Mouse (Mus musculus) lung, postnatal 0 days (tissue): ENCODE results near the gene Neurl2. TPM values are rescaled to one million over a fixed set of nuclear protein-coding genes. Genes with fewer than 3 reads are reported as not detected.

Experiments used
- ATAC-seq: fragments of 200-750 bp; cut with Nextera tagmentation; 2 replicates; pipeline ENCODE4 v1.8.0; 2017; ENCODE audit warnings: moderate library complexity
- DNase-seq: peaks from one replicate; pipeline ENCODE4 v3.0.0-alpha.2; 2016; ENCODE audit warnings: low spot score
- H3K27ac ChIP-seq: fragments of 300-500 bp; sonication (generic); 2 replicates; pipeline ENCODE4 v1.5.1; 2014; ENCODE audit warnings: antibody characterized with exemption, mild to moderate bottlenecking, low read length, mixed read lengths
- H3K27me3 ChIP-seq: fragments of 300-500 bp; sonication (generic); replicated peaks from 2 replicates; pipeline ENCODE4 v1.6.1; 2014; ENCODE audit warnings: low read length, mixed read lengths; ENCODE audit not compliant: insufficient read depth
- H3K36me3 ChIP-seq: fragments of 300-500 bp; sonication (generic); 2 replicates; pipeline ENCODE4 v1.6.1; 2014; ENCODE audit warnings: low read length, mixed read lengths; ENCODE audit not compliant: insufficient read depth
- H3K4me1 ChIP-seq: fragments of 300-500 bp; sonication (generic); 2 replicates; pipeline ENCODE4 v1.6.1; 2014; ENCODE audit warnings: antibody characterized with exemption, low read depth, low read length, mixed read lengths; ENCODE audit not compliant: insufficient read depth
- H3K4me2 ChIP-seq: fragments of 300-500 bp; sonication (generic); replicated peaks from 2 replicates; pipeline ENCODE4 v1.6.1; 2014; ENCODE audit warnings: low read depth, mild to moderate bottlenecking, low read length, moderate library complexity, mixed read lengths
- H3K4me3 ChIP-seq: fragments of 300-500 bp; sonication (generic); 2 replicates; pipeline ENCODE4 v1.5.1; 2014; ENCODE audit warnings: low read depth, low read length
- H3K9ac ChIP-seq: fragments of 300-500 bp; sonication (generic); replicated peaks from 2 replicates; pipeline ENCODE4 v1.6.1; 2014; ENCODE audit warnings: low read depth, mild to moderate bottlenecking
- H3K9me3 ChIP-seq: fragments of 300-500 bp; sonication (generic); 2 replicates; pipeline ENCODE4 v1.6.1; 2016; ENCODE audit warnings: low read length, mixed read lengths
- CTCF ChIP-seq: IDR thresholded peaks from 2 replicates; pipeline ENCODE4 v1.5.1; 2016; ENCODE audit warnings: antibody characterized with exemption, mild to moderate bottlenecking
- EP300 ChIP-seq: IDR thresholded peaks from 2 replicates; pipeline ENCODE4 v1.6.1; 2016; ENCODE audit warnings: antibody characterized with exemption, mild to moderate bottlenecking, control low read depth
- WGBS: fragments of 180-500 bp; shearing (Covaris S2); extraction: QIAGEN DNeasy Blood & Tissue Kit; methylation state at CpG from one replicate; pipeline ENCODE4 v1.1.7; 2014; 5-methylcytosine and 5-hydroxymethylcytosine counted together
- polyA plus RNA-seq: library from polyadenylated mRNA; unstranded; fragments of >200 nt; fragmentation: Nextera tagmentation; extraction: Ambion mirVana; gene quantifications from 2 replicates; pipeline ENCODE4 v1.2.1, GENCODE M21; 2015

The Neurl2 gene
- polyA plus RNA-seq, 1 experiment from 2014 or later = 5.4 TPM

- H3K27ac ChIP-seq = no peak overlapping the region
- H3K36me3 ChIP-seq = peaks cover 24% of the 10 kb centered on the region; the same call in 1 of the 2 replicates
Measured at GRCm38 (mm10) chr2:164792400-164793190, 40.7 kb downstream of the Neurl2 start.

DNA sequence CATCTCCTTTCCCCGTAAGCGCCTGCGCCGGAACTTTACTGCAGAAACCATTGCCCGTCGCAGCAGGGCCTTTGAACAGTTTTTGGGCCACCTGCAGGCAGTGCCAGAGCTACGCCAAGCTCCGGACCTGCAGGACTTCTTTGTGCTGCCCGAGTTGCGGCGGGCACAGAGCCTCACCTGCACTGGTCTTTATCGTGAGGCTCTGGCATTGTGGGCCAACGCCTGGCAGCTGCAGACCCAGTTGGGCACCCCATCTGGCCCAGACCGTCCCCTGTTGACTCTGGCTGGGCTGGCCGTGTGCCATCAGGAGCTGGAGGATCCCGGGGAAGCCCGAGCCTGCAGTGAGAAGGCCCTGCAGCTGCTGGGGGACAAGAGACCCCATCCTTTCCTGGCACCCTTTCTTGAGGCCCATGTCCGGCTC is 41.4 kb downstream of the Neurl2 start:
- H3K36me3 ChIP-seq = peaks cover 24% of the 10 kb centered on the region; the same call in 1 of the 2 replicates

More at GRCm38 (mm10) chr2:164792400-164793190, 40.7 kb downstream of the Neurl2 start:
- Histone ChIP-seq H3K9ac (no peak overlapping the region), H3K4me3 (no peak overlapping the region), H3K4me1 (no peaks in the 10 kb centered on the region), H3K27me3 (no peaks in the 10 kb centered on the region), H3K4me2 (no peak overlapping the region), H3K9me3 (no peaks in the 10 kb centered on the region)
- no peak for TF ChIP-seq EP300
- TF ChIP-seq CTCF = no peak
- ATAC-seq (no peak), DNase-seq (no peak)
- WGBS = 89% methylated on average over 12 of the region's 12 CpGs

DNA sequence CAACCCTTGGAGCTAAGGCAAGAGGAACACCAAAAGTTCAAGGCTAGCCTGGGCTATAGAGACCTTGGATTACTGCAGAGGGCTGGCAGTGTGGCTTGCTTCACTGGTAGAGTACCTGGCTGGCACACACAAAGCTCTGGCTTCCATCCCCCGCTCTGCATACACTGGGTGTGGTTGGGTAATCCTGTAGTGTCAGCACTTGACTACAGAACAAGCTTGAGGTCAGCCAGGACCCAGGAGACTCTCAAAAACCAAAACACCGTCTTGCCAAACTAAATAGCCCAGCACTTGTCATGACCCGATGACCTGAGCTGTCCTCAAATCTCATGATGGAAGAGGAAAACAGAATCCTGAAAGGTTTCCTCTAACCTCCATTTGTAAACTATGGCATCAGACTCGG is 42.8 kb downstream of the Neurl2 start:
- H3K36me3 ChIP-seq = peaks cover 21% of the 10 kb centered on the region; the same call in 1 of the 2 replicates
- H3K4me1 ChIP-seq = 0 out of 2 replicates have a peak, but pooled peaks cover 8% of the 10 kb centered on the region
- no peak overlapping the region for H3K4me3 ChIP-seq
- H3K4me2 ChIP-seq = no peak overlapping the region
- WGBS = 41% methylated on average over 4 of the region's 4 CpGs
- H3K9me3 ChIP-seq = no peaks in the 10 kb centered on the region
- TF ChIP-seq EP300 (0 out of 2 replicates have a peak, but pooled peaks have one; percentile 35), CTCF (no peak)
- ATAC-seq (peak; percentile 46), DNase-seq (peak; percentile 88)
- no peaks in the 10 kb centered on the region for H3K27me3 ChIP-seq
- H3K27ac ChIP-seq = 0 out of 2 replicates have a peak overlapping the region, but pooled peaks have one; percentile 38
- no peak overlapping the region for H3K9ac ChIP-seq

More for the DNA sequence above, 41.4 kb downstream of the Neurl2 start:
- no peak for DNase-seq
- no peak overlapping the region for H3K27ac ChIP-seq
- 0 out of 2 replicates have a peak, but pooled peaks cover 2% of the 10 kb centered on the region for H3K4me1 ChIP-seq
- TF ChIP-seq CTCF (no peak), EP300 (no peak)
- H3K9me3 ChIP-seq = no peaks in the 10 kb centered on the region
- H3K4me3 ChIP-seq = no peak overlapping the region
- H3K4me2 ChIP-seq = no peak overlapping the region
- WGBS = 89% methylated on average over 18 of the region's 18 CpGs
- ATAC-seq = no peak
- H3K9ac ChIP-seq = no peak overlapping the region
- H3K27me3 ChIP-seq = no peaks in the 10 kb centered on the region

- Histone ChIP-seq H3K9me3 (no peaks in the 10 kb centered on the region), H3K4me3 (no peak overlapping the region), H3K4me2 (no peak overlapping the region), H3K9ac (no peak overlapping the region), H3K36me3 (peaks cover 16% of the 10 kb centered on the region; the same call in 1 of the 2 replicates), H3K27me3 (no peaks in the 10 kb centered on the region), H3K27ac (no peak overlapping the region), H3K4me1 (0 out of 2 replicates have a peak, but pooled peaks cover 8% of the 10 kb centered on the region)
- WGBS = 70% methylated on average over 4 of the region's 4 CpGs
- no peak for ATAC-seq
- TF ChIP-seq EP300 = no peak
- no peak for TF ChIP-seq CTCF
- no peak for DNase-seq
Measured at GRCm38 (mm10) chr2:164788411-164788810, 44.8 kb downstream of the Neurl2 start.

GRCm38 (mm10) chr2:164787779-164788178 is 45.5 kb downstream of the Neurl2 start:
- DNase-seq = no peak
- Histone ChIP-seq H3K9ac (no peak overlapping the region), H3K27me3 (no peaks in the 10 kb centered on the region), H3K27ac (no peak overlapping the region), H3K4me3 (no peak overlapping the region), H3K9me3 (no peaks in the 10 kb centered on the region), H3K4me1 (0 out of 2 replicates have a peak, but pooled peaks cover 8% of the 10 kb centered on the region), H3K4me2 (peak overlapping the region; percentile 22; the same call in 1 of the 2 replicates), H3K36me3 (peaks cover 13% of the 10 kb centered on the region; the same call in 1 of the 2 replicates)
- no peak for TF ChIP-seq CTCF
- no peak for TF ChIP-seq EP300
- 74% methylated on average over 10 of the region's 10 CpGs for WGBS
- no peak for ATAC-seq

GRCm38 (mm10) chr2:164787032-164787431 is 46.2 kb downstream of the Neurl2 start:
- H3K27me3 ChIP-seq = no peaks in the 10 kb centered on the region
- WGBS = 70% methylated on average over 3 of the region's 3 CpGs
- no peak overlapping the region for H3K4me3 ChIP-seq
- peak overlapping the region; percentile 20; the same call in 1 of the 2 replicates for H3K27ac ChIP-seq
- TF ChIP-seq CTCF = no peak
- TF ChIP-seq EP300 = no peak
- H3K9me3 ChIP-seq = no peaks in the 10 kb centered on the region
- peaks cover 6% of the 10 kb centered on the region; the same call in 1 of the 2 replicates for H3K36me3 ChIP-seq
- H3K4me2 ChIP-seq = peak overlapping the region; percentile 89
- no peak overlapping the region for H3K9ac ChIP-seq
- no peak for DNase-seq
- ATAC-seq = no peak
- 0 out of 2 replicates have a peak, but pooled peaks cover 8% of the 10 kb centered on the region for H3K4me1 ChIP-seq
